Mouse (Mus musculus) ES-Bruce4 (cell line): ENCODE results near the gene Gpc6. TPM values are rescaled to one million over a fixed set of nuclear protein-coding genes. Genes with fewer than 3 reads are reported as not detected.

Experiments used
- H3K27ac ChIP-seq: 2 replicates; pipeline ENCODE4 v1.5.1; 2012; ENCODE audit warnings: low read length, inconsistent platforms; ENCODE audit not compliant: insufficient read depth
- H3K27me3 ChIP-seq: 2 replicates; pipeline ENCODE4 v1.6.1; 2012; ENCODE audit warnings: mild to moderate bottlenecking, low read length, inconsistent platforms; ENCODE audit not compliant: control insufficient read depth, poor library complexity, insufficient read depth, severe bottlenecking
- H3K36me3 ChIP-seq: 2 replicates; pipeline ENCODE4 v1.6.1; 2012; ENCODE audit warnings: inconsistent platforms, mild to moderate bottlenecking, low read length, moderate library complexity; ENCODE audit not compliant: control insufficient read depth, poor library complexity, insufficient read depth, severe bottlenecking
- H3K4me1 ChIP-seq: one replicate; pipeline ENCODE4 v1.8.1; 2011; ENCODE audit warnings: low read length; ENCODE audit not compliant: control insufficient read depth, insufficient read depth
- H3K4me3 ChIP-seq: 2 replicates; pipeline ENCODE4 v1.5.1; 2011; ENCODE audit warnings: low read depth, mild to moderate bottlenecking, low read length
- H3K9ac ChIP-seq: 2 replicates; pipeline ENCODE4 v1.6.1; 2012; ENCODE audit warnings: low read depth, mild to moderate bottlenecking, inconsistent platforms; ENCODE audit not compliant: poor library complexity, severe bottlenecking
- H3K9me3 ChIP-seq: replicated peaks from 2 replicates; pipeline ENCODE4 v1.6.1; 2012; ENCODE audit warnings: mild to moderate bottlenecking, low read length, inconsistent platforms; ENCODE audit not compliant: control insufficient read depth, poor library complexity, insufficient read depth, severe bottlenecking
- CTCF ChIP-seq: IDR thresholded peaks from one replicate; pipeline ENCODE4 v1.8.1; 2011; ENCODE audit warnings: low read depth, low read length
- EP300 ChIP-seq: IDR thresholded peaks from 2 replicates; pipeline ENCODE4 v1.6.1; 2011; ENCODE audit warnings: low read depth, low read length; ENCODE audit not compliant: insufficient read depth
- POLR2A ChIP-seq: IDR thresholded peaks from one replicate; pipeline ENCODE4 v1.8.1; 2011; ENCODE audit warnings: low read length; ENCODE audit not compliant: insufficient read depth
- polyA plus RNA-seq: library from polyadenylated mRNA; stranded (reverse); fragments of >200 nt; gene quantifications from 2 replicates; pipeline ENCODE4 v1.2.4, GENCODE M21; 2011; ENCODE audit warnings: low read depth; ENCODE audit not compliant: missing spikeins, insufficient read depth, insufficient read length

Gpc6 gene
- polyA plus RNA-seq, 1 experiment, result 4.7 TPM

DNA sequence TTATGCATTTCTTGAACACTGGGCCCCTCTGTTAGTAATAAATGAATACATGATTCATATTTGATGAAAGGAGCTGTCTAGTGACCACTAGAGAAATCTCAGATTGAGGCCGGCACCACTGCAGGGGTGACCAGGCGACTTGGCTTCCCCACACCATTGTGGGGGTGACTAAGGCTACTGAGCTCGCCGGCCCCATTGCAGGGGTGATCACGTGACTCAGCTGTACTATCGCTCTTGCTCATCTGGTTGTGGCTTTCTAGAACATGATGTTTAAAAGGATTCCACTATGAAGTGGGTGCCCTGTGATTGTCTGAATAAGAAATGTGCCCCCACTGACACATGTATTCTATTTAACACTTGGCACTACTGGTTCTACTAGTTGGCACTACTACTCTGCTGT lies 656.6 kb downstream of the Gpc6 start:
- no peaks in the 10 kb centered on the region for H3K36me3 ChIP-seq
- TF ChIP-seq POLR2A, result no peak
- TF ChIP-seq CTCF, result no peak
- TF ChIP-seq EP300, result no peak

DNA sequence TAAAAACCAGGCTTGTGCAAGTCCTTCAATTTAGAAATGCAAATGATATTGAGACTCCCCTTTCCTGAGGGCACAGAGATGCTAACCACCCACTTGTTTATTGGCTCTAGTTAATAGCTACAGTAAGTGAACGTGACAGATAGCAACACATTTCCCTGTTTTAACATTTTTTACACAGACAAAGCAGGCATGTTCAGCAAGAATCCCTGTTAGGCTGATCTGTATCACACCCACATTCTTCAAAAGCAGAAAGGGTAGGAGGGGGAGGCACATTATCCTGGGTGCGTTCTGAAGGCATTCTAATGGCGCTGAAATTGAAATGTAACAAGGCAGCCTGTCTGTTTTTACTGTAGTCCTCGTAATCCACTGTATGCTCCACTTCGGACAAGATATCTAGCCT lies 674.6 kb downstream of the Gpc6 start:
- Histone ChIP-seq H3K4me1 (no peaks in the 10 kb centered on the region), H3K27ac (no peak overlapping the region), H3K9me3 (no peaks in the 10 kb centered on the region), H3K36me3 (no peaks in the 10 kb centered on the region), H3K27me3 (no peaks in the 10 kb centered on the region), H3K9ac (no peak overlapping the region), H3K4me3 (no peak overlapping the region)
- TF ChIP-seq EP300 (no peak), POLR2A (no peak), CTCF (no peak)

More for the DNA sequence above, 656.6 kb downstream of the Gpc6 start:
- H3K27ac ChIP-seq, result no peak overlapping the region
- no peak overlapping the region for H3K4me3 ChIP-seq
- H3K4me1 ChIP-seq, result no peaks in the 10 kb centered on the region
- H3K9me3 ChIP-seq, result no peaks in the 10 kb centered on the region
- no peak overlapping the region for H3K9ac ChIP-seq
- H3K27me3 ChIP-seq, result no peaks in the 10 kb centered on the region

DNA sequence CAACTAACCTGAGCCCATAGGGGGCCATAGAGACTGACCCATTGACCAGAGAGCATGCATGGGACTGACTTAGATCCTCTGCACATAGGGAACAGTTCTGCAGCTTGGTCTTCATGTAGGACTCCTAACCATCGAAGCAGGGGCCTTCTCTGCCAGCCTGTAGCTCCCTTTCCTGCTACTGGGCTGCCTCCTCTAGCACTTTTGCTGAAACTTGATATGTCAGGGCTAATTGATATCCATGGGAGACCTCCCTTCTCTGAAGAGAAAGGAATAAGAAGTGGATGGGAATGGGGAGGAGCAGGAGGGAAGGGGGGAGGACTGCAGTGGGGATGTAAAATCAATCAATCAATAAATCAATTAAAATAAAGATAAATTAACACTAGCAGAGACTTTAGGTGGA lies 678.7 kb downstream of the Gpc6 start:
- no peaks in the 10 kb centered on the region for H3K36me3 ChIP-seq
- H3K9ac ChIP-seq, result no peak overlapping the region
- no peaks in the 10 kb centered on the region for H3K9me3 ChIP-seq

GRCm38 (mm10) chr14:117605750-117606149 lies 680.6 kb downstream of the Gpc6 start:
- Histone ChIP-seq H3K4me3 (no peak overlapping the region), H3K27ac (no peak overlapping the region), H3K27me3 (no peaks in the 10 kb centered on the region), H3K4me1 (no peaks in the 10 kb centered on the region), H3K9ac (no peak overlapping the region), H3K36me3 (no peaks in the 10 kb centered on the region), H3K9me3 (no peaks in the 10 kb centered on the region)
- TF ChIP-seq POLR2A (no peak), CTCF (no peak), EP300 (no peak)

More for the DNA sequence above, 678.7 kb downstream of the Gpc6 start:
- no peaks in the 10 kb centered on the region for H3K27me3 ChIP-seq
- H3K4me1 ChIP-seq, result no peaks in the 10 kb centered on the region
- no peak overlapping the region for H3K27ac ChIP-seq
- TF ChIP-seq EP300 (no peak), POLR2A (no peak), CTCF (no peak)
- H3K4me3 ChIP-seq, result no peak overlapping the region

DNA sequence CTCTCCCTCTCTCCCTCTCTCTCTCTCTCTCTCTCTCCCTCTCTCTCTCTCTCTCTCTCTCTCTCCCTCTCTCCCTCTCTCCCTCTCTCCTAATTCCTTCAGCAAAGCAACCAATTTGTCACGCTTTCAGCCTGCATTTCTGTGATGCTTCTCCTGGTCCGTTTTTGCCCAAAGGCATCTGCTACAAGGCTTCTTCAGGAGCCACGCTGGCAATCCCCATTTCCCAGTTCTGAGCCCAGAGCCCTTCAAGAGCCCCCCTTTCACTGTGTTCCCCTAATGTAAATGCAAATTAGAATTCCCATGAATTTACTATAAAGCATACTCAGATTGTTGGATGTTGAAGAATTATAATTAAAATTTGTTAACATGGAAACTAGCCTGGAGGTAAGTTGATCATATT lies 686.0 kb downstream of the Gpc6 start:
- no peaks in the 10 kb centered on the region for H3K9me3 ChIP-seq
- H3K36me3 ChIP-seq, result no peaks in the 10 kb centered on the region
- H3K4me1 ChIP-seq, result no peaks in the 10 kb centered on the region
- no peak overlapping the region for H3K27ac ChIP-seq
- no peak overlapping the region for H3K4me3 ChIP-seq
- no peaks in the 10 kb centered on the region for H3K27me3 ChIP-seq
- TF ChIP-seq EP300, result no peak
- no peak for TF ChIP-seq CTCF
- no peak for TF ChIP-seq POLR2A
- no peak overlapping the region for H3K9ac ChIP-seq

GRCm38 (mm10) chr14:117625100-117625710 lies 700.1 kb downstream of the Gpc6 start:
- H3K9ac ChIP-seq, result no peak overlapping the region
- H3K4me3 ChIP-seq, result no peak overlapping the region
- H3K9me3 ChIP-seq, result no peaks in the 10 kb centered on the region
- H3K27ac ChIP-seq, result no peak overlapping the region
- no peaks in the 10 kb centered on the region for H3K4me1 ChIP-seq
- H3K36me3 ChIP-seq, result no peaks in the 10 kb centered on the region
- no peaks in the 10 kb centered on the region for H3K27me3 ChIP-seq
- TF ChIP-seq POLR2A (no peak), CTCF (no peak), EP300 (no peak)
